Mouse (Mus musculus): ENCODE measurements around the gene Pear1.

Pear1 gene

GRCm38 (mm10) chr3:87763683-87764289 lies 60.3 kb downstream of the Pear1 start:
- DNase-seq, result peak; percentile 78

GRCm38 (mm10) chr3:87763202-87763601 lies 60.9 kb downstream of the Pear1 start:
- DNase-seq, result no peak

- DNase-seq, result no peak
These were observed 62.4 kb downstream of the Pear1 start for GRCm38 (mm10) chr3:87761408-87762375.

GRCm38 (mm10) chr3:87758641-87759040 lies 65.5 kb downstream of the Pear1 start:
- DNase-seq, result no peak

- no peak for DNase-seq
These were observed 67.6 kb downstream of the Pear1 start for GRCm38 (mm10) chr3:87756488-87756887.

DNA sequence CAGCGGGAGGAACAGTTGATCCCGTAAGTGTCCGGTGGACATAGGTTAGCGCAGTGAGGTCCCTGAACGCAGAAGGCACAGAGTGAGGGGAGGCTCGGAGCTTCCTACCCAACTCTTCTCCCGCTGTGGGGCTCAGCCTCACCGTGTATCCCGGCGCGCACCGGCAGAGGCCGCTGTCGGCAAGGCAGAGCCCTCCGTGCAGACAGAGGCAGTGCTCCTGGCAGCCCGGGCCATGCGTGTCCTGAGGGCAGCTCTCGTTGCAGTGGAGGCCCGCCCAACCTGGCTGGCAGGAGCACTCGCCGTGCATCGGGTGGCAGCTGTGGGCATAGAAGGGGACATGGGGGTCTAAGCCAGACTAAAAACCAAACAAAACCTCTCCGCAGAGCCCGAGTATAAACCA lies 68.1 kb downstream of the Pear1 start:
- DNase-seq, result peak; percentile 87

- no peak for DNase-seq
These were observed 70.3 kb downstream of the Pear1 start for GRCm38 (mm10) chr3:87753829-87754228.

GRCm38 (mm10) chr3:87752567-87752966 lies 71.5 kb downstream of the Pear1 start:
- DNase-seq, result no peak

DNA sequence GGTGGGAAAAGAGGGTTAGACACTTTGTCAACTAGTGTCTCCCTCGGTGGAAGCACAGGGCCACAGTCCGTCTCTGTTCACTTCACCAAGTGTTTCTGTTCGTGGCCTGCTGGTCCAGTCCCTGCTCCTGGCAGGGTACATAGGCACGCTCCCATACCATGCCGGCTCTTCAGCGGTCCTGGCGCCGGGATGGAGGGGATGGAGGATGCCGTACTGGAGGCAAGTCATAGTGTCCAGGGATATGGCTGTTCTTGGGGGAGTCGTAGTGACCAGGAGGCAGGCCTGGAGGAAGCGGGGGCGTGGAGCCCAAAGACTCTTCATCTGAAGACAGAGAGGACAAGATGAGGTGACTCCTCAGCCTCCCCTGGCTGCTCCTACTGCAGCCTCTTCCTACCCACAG lies 74.1 kb downstream of the Pear1 start:
- no peak for DNase-seq

DNA sequence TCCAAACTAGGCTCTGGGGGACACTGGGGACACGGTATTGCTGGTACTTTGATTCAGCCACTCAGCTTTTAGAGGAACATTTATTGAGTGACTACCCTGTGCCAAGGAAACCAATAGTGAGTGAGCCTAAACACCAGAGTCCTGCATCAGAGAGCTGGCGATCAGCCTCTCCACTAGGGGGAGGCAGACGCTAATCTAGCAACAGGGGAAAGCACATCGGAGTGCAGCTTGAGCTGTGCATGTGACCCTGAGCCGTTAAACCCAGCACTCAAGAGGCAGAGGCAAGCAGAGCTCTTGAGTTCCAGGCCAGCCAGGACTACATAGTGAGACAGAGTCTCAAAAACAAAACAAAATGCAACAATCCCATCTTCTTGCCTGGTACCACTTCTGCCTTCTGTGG lies 75.1 kb downstream of the Pear1 start:
- DNase-seq, result peak; percentile 46

- no peak for DNase-seq
These were observed 75.7 kb downstream of the Pear1 start, which contains the start of gene Lrrc71 for GRCm38 (mm10) chr3:87748431-87748830. Lrrc71 (minus strand) TSS chr3:87748625.

- no peak for DNase-seq
These were observed 79.0 kb downstream of the Pear1 start for GRCm38 (mm10) chr3:87745036-87745659.

- no peak for DNase-seq
These were observed 80.2 kb downstream of the Pear1 start for GRCm38 (mm10) chr3:87743927-87744326.

DNA sequence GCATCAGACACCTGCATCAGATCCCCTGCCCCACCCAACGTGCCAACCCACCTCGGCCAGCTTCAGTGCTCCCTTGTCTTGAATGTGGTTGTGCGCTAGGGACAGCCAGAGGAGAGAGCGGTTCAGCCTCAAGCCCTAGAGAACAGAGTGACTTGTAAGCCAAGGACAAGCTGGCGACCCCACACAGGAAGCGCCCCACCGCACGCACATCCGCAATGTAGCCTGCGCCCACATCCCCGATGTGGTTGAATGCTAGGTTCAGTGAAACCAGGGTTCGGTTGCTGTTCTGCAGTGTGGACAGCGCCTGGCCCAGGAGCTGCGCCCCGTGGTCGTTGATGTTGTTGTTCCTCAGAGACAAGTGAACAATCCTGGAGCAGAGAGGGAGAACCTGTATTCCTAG lies 81.4 kb downstream of the Pear1 start:
- no peak for DNase-seq

DNA sequence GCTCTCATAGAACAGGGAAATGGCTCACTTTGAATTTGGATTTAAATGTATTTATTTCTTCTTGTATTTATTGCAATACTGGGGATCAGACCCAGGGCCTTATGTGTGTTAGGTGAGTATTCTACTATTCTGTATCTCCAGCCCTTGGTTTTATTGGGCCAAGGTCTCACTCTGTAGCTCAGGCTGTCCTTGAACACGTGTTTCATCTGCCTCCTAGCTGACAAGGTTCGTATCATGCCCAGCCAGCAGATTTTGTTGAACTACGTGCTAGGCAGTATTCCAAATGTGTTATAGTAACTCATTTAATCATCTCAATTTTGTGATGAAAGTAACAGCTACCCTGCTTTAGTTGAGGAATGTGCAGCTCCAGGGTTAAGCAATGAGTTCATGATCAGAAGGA lies 82.1 kb downstream of the Pear1 start:
- no peak for DNase-seq

DNA sequence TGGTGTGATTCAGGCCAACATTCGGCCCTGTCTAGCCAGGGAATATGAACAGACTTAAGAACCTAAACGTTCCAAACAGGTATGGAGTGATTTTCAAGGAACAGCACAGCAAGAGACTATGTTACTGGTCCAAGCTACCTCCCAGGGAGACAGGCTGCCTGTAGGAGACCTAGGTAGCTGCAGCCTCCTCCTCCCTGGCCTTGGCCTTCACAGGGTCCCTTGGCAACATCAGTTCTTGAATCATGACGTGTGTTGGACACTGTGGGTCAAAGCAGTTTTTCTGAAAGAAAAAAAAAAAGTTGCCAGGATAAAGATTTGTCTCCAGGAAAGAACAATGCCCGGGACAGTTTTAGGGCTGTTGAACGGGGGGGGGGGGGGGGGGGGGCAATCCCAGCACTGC lies 85.2 kb downstream of the Pear1 start:
- DNase-seq, result no peak

DNA sequence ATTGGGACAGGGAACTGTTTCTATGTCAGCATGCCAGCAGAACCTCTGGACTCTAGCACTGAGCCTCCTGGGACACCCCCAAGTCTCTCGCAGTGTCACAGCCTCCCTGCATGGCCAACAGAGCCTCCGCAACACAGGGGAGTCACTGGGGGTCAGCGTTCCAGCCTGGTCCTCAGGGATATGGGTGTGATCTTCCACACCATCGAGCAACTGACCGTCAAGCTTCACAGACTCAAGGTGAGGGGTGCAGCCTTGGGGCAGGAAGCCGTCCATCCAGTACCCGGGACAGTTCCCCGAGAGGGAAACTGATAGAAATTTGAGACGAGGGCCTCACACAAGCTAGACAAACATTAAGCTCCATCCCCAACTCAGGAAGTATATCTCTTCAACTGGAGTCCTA lies 88.8 kb downstream of the Pear1 start:
- DNase-seq, result no peak

DNA sequence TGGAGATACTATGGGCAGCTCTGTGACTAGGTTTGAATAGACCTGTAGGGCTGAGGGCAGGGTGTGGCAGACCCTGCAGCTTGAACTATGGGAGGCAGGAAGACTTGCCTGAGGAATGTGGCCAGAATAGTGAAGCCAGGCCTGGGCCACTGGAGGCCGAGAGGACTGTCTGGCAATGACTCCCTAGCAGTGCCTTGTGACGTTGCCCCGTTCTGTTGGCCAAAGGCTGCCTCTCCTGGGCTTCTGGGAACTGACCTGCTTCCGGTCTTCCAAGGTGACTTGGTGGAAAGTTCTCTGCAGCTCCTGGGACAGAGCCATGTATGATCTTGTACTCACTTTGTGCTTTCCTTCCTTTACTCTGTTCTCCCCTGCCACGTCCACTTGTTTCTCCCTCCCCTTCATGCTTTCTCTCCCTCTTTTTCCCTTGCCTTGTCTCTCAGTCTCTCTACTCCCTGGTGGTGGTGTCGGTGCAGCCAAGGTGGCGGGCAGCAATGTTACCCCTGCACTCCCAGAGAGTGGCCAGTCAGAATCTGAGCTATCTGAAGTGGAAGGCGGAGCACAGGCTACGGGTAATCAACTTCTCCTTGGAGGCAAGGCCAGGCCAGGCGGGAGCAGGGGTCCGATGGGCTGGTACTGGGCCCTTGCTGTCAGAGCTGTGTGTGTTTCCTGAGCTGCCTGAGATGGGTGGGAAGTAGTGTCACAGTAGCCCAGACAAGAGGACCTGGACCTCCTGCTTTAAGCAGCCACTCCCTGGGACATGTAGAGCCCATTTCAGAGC lies 89.9 kb downstream of the Pear1 start:
- DNase-seq, result no peak

GRCm38 (mm10) chr3:87733098-87733497 lies 91.0 kb downstream of the Pear1 start:
- no peak for DNase-seq

DNA sequence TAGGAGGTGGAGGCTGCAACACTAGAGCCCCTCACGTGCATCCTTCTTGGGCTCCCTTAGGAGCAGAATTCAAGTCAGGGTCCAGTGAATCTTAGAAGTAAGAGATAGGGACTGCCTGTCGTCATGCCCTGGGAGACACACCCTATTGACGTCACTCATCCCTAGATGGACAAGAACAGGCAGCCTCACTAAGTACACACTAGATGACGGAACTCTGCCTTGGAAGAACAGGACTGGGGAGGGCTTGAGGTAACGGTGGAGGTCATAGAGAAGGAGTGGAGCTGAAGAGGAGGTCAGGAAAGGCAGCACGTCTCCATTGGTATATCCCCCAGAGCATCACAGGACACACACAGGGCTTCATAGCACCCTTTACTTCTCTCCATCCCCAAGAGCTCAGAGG lies 95.4 kb downstream of the Pear1 start:
- no peak for DNase-seq

DNA sequence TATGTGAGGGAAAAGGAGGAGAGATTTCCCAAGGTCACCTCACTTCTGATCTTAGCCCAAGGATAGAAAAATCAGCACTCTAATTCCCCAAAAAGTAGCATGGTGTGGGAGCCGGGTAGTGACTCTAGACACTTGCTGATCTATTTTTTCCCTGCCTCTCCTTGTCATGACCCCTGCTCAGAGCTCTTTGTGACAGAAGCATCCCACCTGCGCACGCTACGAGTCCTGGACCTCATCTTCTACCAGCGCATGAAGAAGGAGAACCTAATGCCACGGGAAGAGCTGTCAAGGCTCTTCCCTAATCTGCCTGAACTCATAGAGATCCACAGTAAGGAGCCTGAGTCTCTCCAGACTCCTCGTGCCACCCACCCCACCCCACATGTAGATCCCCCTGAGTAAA lies 97.9 kb downstream of the Pear1 start:
- DNase-seq, result no peak

GRCm38 (mm10) chr3:87725396-87726160 lies 98.5 kb downstream of the Pear1 start:
- no peak for DNase-seq

Data from right cerebral cortex, postnatal 25 days (tissue).